Mouse (Mus musculus) adrenal gland, adult 8-10 months (tissue): ENCODE data around the gene Neurod6. TPM values are rescaled to one million over a fixed set of nuclear protein-coding genes. Genes with fewer than 3 reads are reported as not detected.

ENCODE experiments used
- DNase-seq: peaks from one replicate; pipeline ENCODE4 v3.0.0; 2022
- total RNA-seq, 4 experiments: library from RNA; stranded (reverse); gene quantifications; 2 replicates each; pipeline ENCODE4 v1.2.4; 2022

Neurod6 gene
- total RNA-seq, 4 experiments from 2014 or later, result not detected

DNA sequence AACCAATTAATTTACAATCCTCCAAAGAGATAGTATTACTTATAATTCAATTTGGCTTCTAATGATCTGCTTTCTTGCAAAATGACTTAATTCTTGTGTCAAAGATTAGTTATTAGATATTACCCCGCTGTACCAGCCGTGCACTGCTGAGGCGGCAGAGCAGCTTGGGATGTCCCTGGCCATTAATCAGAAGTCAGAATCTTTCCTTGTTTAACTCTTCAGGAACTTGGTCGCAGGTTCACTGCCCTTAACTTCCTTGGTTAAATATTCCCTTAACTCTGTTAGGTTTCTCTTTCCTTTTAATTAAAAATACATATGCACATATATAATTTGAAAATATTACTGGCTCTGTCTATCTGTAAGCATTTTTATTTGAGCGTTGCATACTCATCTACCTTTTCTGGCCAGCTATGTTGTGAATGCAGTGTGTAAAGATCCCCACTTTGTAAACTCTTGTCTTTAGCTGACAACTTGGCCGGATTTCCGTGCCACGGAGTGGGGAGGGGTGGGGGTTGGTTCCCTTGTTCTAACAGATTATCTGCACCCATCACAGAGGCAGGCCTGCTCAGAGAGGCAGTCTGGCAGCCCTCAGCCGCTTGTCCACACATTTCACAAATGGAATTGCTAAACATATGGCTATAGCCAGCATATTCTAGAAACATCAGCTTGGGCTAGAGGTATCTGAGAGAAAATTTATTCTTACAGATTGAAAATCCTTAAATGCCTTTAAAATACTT lies 34.1 kb downstream of the Neurod6 start:
- DNase-seq, result no peak

GRCm38 (mm10) chr6:55646111-55646823 lies 34.8 kb downstream of the Neurod6 start:
- DNase-seq, result no peak

DNA sequence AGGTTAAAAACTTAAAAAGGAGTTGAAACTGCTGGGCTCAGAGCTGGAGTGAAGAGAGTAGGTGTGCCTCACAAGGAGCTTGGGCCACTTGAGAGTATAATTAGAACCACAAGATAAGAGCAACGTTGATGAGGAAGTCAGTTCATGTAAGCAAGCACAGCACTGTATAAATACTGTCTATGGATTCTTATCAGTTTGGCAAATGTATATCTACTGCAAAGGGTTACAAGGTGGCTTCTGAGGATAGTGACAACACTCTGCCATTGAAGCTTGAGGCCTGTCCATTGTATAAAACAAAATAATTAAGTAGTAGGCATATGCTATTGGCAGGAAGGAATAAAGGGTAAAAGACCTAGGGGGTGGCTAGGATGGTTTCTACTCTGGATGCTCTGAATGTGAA lies 46.4 kb downstream of the Neurod6 start:
- DNase-seq, result no peak

Other genes starting within 250 kb of the Neurod6 start
- gene Adcyap1r1, start 229.3 kb downstream of the Neurod6 start, total RNA-seq, result 10 to 100 TPM; 43.9 to 62.8 (median 50.4) TPM
- under 1 TPM in 2 of 4 experiments, not detected in 2; 0.09 to 0.31 TPM for gene Itprid1, start 155.6 kb upstream of the Neurod6 start, total RNA-seq